Mouse (Mus musculus) WW6 (cell line): Measurements from ENCODE around the gene Cyb5rl.
"Not testable (repeated sequence)": the region's sequence is repeated elsewhere in the genome, so short reads cannot be mapped to it uniquely, and the experiment has no call there.

Experiments
- DNase-seq: peaks from one replicate; pipeline ENCODE4 v3.0.0-alpha.2; 2013; ENCODE audit warnings: low read depth, low spot score

Cyb5rl gene

DNA sequence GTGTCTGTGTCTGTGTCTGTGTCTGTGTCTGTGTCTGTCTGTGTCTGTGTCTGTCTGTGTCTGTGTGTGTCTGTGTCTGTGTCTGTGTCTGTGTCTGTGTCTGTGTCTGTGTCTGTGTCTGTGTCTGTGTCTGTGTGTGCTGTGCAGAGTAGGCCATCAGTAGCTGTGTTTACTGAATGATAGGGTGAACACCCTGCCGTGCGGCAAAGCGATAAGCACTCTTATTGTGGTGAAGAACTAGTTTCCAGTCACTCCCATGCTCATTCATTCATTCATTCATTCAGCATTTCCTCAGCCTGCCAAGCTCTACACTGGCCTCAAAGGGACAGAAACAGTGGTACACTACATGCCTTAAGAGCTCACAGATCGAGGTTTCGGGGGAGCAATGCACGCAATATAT is 42.4 kb downstream of the Cyb5rl start:
- not testable (repeated sequence) for DNase-seq

DNA sequence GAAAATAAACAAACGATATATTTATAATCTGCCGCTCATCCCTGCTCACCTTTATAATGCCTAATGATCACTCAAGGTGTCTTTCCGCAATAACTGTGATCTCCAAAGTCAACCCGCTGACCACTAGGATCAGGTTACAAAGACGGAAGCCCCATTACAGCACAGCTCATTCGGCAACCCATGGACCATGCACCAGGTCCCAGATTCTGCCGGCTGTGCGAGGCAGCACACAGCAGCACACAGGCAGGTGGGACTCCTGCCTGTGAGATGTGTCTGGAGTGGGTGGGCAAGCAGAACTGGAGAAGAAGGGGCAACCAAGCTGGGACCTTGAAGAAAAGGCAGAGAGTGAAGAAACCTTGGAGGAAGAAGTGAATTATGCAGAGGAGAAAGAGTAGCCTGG is 47.5 kb downstream of the Cyb5rl start:
- DNase-seq = no peak

DNA sequence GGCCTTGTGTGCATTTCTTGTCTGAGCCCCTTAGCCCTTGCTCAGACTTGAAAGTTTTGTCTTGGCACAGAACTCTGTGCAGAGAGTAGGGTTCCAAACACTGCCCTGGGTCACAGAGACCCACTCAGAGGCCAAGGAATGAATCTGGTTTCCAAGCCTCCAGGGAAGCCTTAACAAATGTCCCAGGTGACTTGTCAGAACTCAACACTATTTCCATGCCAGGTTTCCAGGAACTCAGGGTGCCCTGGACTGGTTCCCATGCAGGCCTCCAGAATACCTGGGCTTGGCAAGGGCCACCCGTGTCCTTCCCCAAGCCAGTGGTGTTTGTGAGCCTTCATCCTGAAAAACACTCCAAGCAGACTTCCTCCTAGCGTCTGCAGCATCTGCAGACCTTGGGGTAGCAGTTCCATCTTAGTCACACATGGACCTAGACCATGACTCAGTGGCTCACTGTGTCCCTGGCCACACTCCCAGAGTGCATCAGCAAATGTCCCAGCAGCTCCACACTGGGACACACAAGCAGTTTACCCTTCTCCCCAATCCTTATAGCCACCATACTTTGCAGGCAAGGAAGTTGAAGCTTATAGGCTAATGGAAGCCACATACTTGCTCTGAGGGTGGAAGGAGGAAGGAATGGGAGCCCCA is 51.1 kb downstream of the Cyb5rl start:
- no peak for DNase-seq

DNA sequence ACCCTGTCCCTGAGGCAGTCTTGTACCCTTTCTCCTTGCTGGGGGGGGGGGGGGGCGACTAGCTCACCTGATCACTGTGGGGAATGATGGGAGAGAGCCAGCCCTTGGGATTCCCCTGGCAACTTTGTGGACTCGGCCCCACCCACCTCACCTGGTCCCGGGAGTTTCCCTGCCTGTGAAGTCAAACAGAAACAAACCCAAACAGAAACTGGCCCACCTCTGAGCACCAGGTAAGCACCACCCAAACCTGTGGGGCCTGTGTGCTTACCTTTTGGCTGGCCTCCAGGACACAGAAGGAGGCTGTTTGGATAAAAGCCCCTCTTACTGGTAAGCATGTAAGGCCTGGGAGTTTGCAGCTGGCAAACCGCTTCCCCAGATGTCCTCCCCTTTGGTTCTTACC is 52.3 kb downstream of the Cyb5rl start:
- no peak for DNase-seq

DNA sequence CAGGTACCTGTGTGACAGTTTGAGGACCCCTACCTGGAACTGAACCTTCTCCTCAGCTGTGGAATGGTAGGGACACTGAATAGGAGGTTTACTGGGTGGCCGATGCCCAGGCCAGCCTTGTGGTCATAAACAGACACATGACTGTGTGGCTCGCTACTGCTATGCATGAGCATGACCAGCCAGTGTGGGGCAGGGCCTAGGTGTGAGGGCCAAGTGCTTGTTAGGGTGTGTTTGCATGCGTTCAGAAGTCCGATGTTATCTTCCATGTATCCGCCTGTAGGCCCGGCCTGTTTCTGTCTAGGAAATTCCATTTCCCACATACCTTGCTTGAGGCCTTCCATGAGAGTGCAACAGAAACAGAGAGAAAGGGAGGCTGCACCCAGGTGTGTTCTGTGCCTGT is 53.9 kb downstream of the Cyb5rl start:
- DNase-seq = no peak

DNA sequence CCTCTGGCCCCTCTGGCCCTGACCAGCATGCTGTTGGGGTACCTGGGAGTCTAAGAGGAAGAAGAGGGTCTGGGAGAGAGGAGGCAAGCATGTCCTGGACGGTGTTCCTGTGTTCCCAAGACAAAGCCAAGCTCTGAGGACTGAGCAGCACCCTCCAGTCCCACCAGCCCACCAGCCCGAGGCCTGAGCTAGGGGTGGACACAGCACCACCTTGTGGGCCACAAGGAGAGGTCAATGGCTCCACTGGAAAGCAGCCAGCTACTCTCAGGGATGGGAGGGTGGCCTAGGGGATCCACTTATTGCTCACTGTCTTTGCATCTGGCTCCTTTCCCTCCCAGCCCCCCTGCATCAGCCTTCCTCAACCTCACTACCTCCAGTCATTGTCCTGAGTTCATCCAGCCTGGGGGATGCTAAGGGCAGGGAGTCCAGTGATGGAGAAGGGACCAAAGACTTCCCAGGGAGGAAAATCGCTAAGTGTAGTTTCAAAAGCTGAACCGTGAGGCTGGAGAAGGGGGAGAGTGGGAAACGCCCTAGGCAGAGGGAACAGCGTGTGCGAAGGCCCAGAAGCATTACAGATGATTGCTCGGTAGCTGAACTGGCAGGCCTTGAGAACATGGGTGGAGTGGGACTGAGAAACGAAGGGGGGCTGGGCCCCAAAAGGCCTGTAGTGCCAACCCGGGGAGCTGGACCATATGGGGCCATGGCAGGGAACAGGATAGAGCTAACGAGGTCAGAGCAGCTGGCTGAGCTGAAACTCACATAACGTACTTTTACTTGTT is 54.6 kb downstream of the Cyb5rl start:
- no peak for DNase-seq

DNA sequence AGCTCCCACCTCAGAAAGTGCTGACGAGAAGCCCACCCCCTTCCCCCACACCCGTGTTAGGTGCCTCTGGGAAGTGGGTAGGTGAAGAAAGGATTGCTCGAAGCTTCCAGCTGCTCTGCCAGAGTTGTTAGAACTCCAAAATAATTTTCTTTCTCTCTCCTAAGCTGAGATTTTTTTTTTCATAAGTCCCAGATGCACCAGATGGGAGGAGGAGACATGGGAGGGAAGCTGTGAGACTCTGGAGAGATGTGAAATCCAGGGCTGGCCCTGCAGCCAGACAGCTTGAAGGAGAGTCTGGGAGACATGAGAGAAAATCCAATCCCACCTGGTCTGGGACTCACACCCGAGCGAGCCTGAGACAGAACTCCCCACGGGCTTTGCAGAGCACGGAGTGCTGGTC is 57.6 kb downstream of the Cyb5rl start:
- no peak for DNase-seq

DNA sequence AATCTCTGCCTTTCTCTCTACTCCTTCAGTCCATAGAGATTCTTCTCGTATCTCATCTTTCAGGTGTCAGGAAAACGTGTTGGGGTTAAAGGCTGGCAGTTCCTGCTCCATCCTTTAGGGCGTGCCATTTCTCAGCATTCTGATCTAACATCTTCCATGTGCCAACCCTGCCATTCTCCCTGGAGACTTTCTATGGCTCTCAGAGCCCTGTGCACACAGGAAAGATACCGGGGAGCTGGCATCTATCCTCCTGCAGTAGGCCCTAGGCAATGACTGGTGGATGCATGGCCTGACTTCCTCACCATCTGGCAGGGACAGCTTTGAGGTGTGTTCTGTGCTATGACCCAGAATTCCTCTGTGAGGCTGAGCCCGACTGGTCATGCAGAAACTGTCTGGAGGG is 58.3 kb downstream of the Cyb5rl start:
- DNase-seq = no peak

DNA sequence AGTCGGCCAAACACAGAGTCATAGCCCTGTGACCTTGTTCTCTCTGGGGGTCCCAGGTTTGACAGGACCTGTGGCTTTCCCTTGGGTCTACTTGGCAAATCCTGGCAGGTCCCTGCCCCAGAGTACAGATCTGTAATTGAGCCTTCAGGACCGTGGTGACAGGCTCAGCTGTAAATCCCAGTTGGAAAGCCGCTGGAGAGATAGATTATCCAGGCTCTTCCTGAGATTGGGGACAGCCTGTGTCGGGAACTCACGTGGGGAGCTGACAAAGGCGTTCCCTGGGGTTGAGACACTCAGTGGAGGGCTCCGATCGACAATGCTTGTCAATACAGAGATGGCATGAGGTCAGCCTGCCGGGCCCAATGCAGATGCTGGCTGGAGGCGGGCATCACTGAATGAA is 59.6 kb downstream of the Cyb5rl start:
- DNase-seq = no peak

DNA sequence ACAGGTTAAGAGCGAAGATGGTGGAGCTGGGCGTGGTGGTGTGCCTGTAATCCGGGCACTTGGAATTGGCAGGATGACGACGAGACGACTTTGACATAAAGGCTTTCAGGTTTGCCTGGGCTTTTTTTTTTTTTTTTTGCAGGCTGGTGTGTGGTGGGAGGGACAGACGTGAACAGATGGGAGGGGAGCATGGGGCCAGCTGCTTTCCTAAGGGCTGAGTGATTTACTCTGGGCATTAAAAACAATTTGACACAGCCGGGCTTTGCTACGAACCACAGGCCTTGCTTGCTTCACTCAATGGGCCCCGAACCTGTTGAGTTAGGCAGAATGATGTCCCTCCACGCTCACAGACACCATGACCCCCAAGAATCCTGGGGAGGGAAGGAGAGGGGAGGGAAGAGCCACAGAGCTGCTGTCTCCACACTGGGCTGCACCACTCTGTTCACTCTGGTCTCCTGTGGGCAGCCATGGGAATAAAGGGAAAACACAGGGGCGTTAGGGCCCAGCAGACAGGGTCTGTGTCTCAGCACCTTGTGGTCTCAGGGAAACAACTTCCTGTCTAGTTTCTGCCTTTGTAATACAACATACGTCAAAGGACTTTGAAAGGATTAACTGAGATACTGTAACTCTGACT is 60.2 kb downstream of the Cyb5rl start:
- no peak for DNase-seq

DNA sequence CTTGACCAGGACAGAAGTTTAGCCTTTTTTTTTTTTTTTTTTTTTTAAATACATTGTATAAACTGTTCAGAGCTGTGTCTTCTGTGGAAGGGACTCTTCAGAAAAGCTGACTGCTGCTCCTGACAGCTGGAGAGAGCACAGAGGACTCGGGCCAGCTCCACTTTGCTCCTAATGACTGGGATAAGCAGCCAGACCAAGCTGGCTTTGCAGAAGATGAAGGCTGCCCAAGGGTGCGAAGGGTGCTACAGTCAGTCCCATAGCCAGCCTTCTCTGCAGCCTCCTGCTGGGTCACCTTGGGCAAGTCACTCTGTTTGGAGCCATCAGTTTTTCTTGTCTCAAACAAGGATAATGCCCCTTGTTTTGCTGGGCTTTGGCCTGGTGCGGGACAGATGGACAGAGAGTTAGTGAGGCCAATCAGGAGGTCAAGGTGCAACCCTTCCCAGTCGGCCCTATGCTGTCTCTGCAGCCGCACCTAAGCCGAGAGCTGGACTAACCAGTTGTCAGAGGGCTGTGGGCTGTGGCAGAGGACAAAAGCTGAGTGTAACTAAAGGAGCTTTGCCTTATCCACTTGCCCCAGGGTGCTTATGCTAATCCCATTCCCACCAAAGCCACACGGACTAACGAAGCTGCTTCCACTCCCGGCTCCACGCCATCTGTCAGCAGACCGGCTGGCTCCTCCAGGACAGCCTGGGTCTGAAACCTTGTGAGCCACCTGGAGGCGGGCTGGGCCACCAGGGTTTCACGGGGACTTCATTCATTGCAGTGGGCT is 61.3 kb downstream of the Cyb5rl start:
- DNase-seq = no peak

DNA sequence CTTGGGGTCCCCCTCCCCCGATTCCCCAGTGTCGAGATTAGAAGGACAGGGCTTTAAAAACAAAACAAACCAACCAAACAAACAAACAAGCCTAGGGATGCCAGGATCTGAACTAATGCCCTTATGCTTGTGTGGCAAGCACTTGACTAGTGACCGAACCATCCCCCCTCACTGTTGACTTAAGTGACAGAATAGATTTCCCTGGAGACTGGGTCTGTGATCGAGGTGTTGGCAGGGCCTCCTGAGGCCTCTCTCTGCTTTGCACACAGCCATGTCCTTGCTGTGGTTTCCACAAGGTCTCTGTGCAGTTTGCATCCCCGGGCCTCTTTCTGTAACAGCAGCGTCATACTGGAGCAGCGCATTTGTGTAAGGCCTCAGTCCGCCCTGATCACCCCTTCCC is 62.6 kb downstream of the Cyb5rl start:
- no peak for DNase-seq

DNA sequence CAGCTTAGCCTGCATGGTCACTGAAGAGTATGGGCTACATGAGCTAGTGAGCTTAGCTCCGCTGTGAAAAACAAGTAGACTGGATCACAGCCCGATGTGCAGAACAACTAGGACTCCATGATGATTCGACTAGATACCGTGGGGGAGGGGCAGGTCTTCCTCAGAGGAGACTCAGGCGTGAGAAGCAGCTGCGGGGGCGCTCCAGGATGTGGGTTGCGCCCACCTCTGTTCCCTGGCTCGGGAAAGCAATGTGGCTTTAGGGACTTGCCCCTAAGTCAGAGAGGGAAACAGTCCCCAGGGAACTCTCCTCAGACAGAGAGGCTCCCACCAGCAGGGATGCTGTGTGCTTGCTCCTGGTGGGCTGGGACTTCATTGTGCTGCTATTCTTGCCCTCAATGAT is 63.7 kb downstream of the Cyb5rl start:
- no peak for DNase-seq

DNA sequence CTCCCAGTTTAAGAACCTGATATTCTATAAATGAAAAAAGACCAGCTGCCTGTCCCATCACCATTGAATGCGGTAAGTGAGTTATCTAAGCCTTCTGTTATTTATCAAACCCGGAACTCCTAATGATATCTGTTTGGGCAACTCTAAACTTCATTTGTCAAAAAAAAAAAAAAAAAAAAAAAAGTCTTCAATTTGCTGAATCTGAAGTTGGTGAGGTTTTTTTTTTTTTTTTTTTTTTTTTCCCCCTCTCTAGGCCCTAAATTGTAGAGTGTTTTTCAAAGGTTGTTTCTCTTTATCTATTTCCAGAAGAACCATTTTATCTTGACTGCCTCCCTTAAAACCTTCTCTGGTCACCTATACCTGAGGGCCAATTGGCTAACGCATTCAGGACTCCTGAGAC is 68.1 kb downstream of the Cyb5rl start:
- no peak for DNase-seq

DNA sequence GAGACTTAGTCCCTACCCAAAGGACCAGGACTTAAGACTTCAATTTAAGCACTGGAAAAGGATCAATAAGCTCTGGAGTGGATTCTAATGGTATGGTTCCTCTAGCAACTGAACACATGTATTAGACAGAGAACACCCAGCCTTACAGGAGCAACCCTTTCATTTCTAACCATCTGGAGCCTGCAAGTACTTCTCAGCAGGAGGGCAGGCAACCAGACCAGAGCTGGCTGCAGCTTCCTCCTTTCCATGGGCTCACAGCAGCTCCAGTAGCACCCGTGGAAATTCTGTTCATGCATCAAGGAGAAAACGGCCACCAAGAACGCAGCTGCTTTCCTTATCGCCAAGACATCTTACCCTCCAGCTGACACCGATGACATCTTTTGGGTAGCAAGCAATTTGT is 68.9 kb downstream of the Cyb5rl start:
- no peak for DNase-seq

DNA sequence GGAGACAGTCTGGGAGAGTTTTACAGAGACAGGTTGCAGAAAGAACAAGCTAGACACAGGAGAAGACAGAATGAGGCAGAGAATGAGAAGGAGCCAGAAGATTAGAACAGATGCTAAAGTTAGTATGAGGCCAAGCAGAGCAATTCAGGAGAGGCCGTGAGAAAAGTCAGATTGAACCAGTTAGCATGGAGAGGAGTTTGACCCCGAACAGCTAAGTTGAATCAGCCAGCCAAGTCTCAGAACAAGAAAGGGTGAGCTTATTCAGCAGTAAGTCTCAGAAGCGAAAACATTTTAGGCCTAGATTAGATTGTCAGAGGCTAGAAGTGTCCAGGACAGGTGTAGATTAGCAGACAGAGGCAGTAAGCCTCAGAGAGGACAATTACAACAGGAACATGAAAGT is 69.7 kb downstream of the Cyb5rl start:
- no peak for DNase-seq
